Mouse (Mus musculus) hindbrain, postnatal 0 days (tissue): ENCODE measurements around the gene Akap1. TPM values are rescaled to one million over a fixed set of nuclear protein-coding genes. Genes with fewer than 3 reads are reported as not detected.

Source experiments
- ATAC-seq: fragments of 200-750 bp; cut with Nextera tagmentation; 2 replicates; pipeline ENCODE4 v1.8.0; 2017; ENCODE audit warnings: mild to moderate bottlenecking, moderate TSS enrichment, moderate library complexity
- DNase-seq: peaks from one replicate; pipeline ENCODE4 v3.0.0-alpha.2; 2015; ENCODE audit warnings: low spot score
- H3K27ac ChIP-seq: fragments of 300-500 bp; sonication (generic); 2 replicates; pipeline ENCODE4 v1.5.1; 2014; ENCODE audit warnings: mild to moderate bottlenecking
- H3K27me3 ChIP-seq: fragments of 300-500 bp; sonication (generic); 2 replicates; pipeline ENCODE4 v1.6.1; 2014; ENCODE audit warnings: low read length, mixed read lengths; ENCODE audit not compliant: insufficient read depth
- H3K36me3 ChIP-seq: fragments of 300-500 bp; sonication (generic); 2 replicates; pipeline ENCODE4 v1.6.1; 2014; ENCODE audit warnings: low read length, mixed read lengths; ENCODE audit not compliant: insufficient read depth
- H3K4me1 ChIP-seq: fragments of 300-500 bp; sonication (generic); 2 replicates; pipeline ENCODE4 v1.6.1; 2014; ENCODE audit warnings: antibody characterized with exemption, low read length, mixed read lengths; ENCODE audit not compliant: insufficient read depth
- H3K4me2 ChIP-seq: fragments of 300-500 bp; sonication (generic); 2 replicates; pipeline ENCODE4 v1.6.1; 2014; ENCODE audit warnings: low read depth, mild to moderate bottlenecking, low read length, moderate library complexity, mixed read lengths
- H3K4me3 ChIP-seq: fragments of 300-500 bp; sonication (generic); 2 replicates; pipeline ENCODE4 v1.5.1; 2014; ENCODE audit warnings: low read length
- H3K9ac ChIP-seq: fragments of 300-500 bp; sonication (generic); replicated peaks from 2 replicates; pipeline ENCODE4 v1.6.1; 2014; ENCODE audit warnings: mild to moderate bottlenecking, low read length, moderate library complexity, mixed read lengths
- H3K9me3 ChIP-seq: fragments of 300-500 bp; sonication (generic); 2 replicates; pipeline ENCODE4 v1.6.1; 2016; ENCODE audit warnings: low read length, mixed read lengths
- CTCF ChIP-seq: IDR thresholded peaks from 2 replicates; pipeline ENCODE4 v1.5.1; 2016; ENCODE audit warnings: antibody characterized with exemption, control low read depth, low read depth
- WGBS: fragments of 180-500 bp; shearing (Covaris S2); extraction: QIAGEN DNeasy Blood & Tissue Kit; methylation state at CpG from one replicate; pipeline ENCODE4 v1.1.7; 2014; 5-methylcytosine and 5-hydroxymethylcytosine counted together
- polyA plus RNA-seq: library from polyadenylated mRNA; unstranded; fragments of >200 nt; fragmentation: Nextera tagmentation; extraction: Ambion mirVana; gene quantifications from 2 replicates; pipeline ENCODE4 v1.2.1, GENCODE M21; 2015
- total RNA-seq: library from RNA; depleted of rRNA; stranded (reverse); fragments of >200 nt; gene quantifications from 2 replicates; pipeline ENCODE4 v1.2.3, GENCODE M21; 2014

Gene Akap1
- total and polyA plus RNA-seq, 2 experiments from 2014 or later, result 20.8 to 51.5 TPM

GRCm38 (mm10) chr11:88842315-88842975, 21.9 kb downstream of the Akap1 start:
- 95% methylated on average over 13 of the region's 13 CpGs for WGBS
- Histone ChIP-seq H3K4me3 (no peak overlapping the region), H3K27me3 (no peaks in the 10 kb centered on the region), H3K9ac (no peak overlapping the region), H3K9me3 (no peaks in the 10 kb centered on the region), H3K36me3 (peaks cover 14% of the 10 kb centered on the region; the same call in 1 of the 2 replicates), H3K4me2 (no peak overlapping the region), H3K27ac (no peak overlapping the region), H3K4me1 (no peaks in the 10 kb centered on the region)
- no peak for TF ChIP-seq CTCF
- no peak for ATAC-seq
- no peak for DNase-seq

- H3K4me1 ChIP-seq, result no peaks in the 10 kb centered on the region
- H3K9me3 ChIP-seq, result no peaks in the 10 kb centered on the region
- H3K27ac ChIP-seq, result no peak overlapping the region
- DNase-seq (no peak), ATAC-seq (no peak)
- 70% methylated on average over 6 of the region's 6 CpGs for WGBS
- no peaks in the 10 kb centered on the region for H3K27me3 ChIP-seq
- peaks cover 22% of the 10 kb centered on the region for H3K36me3 ChIP-seq
- no peak overlapping the region for H3K4me3 ChIP-seq
- no peak overlapping the region for H3K4me2 ChIP-seq
- TF ChIP-seq CTCF, result no peak
- H3K9ac ChIP-seq, result no peak overlapping the region
These were observed 23.0 kb downstream of the Akap1 start for GRCm38 (mm10) chr11:88841406-88841805.

- no peaks in the 10 kb centered on the region for H3K4me1 ChIP-seq
- no peaks in the 10 kb centered on the region for H3K27me3 ChIP-seq
- no peak overlapping the region for H3K27ac ChIP-seq
- no peak overlapping the region for H3K9ac ChIP-seq
- no peak for ATAC-seq
- H3K4me2 ChIP-seq, result no peak overlapping the region
- TF ChIP-seq CTCF, result no peak
- 81% methylated on average over 10 of the region's 10 CpGs for WGBS
- H3K9me3 ChIP-seq, result no peaks in the 10 kb centered on the region
- H3K4me3 ChIP-seq, result no peak overlapping the region
- H3K36me3 ChIP-seq, result peaks cover 22% of the 10 kb centered on the region
- no peak for DNase-seq
These were observed 23.5 kb downstream of the Akap1 start for GRCm38 (mm10) chr11:88840724-88841350.

- Histone ChIP-seq H3K9ac (no peak overlapping the region), H3K4me2 (no peak overlapping the region), H3K9me3 (no peaks in the 10 kb centered on the region), H3K27ac (no peak overlapping the region), H3K27me3 (no peaks in the 10 kb centered on the region), H3K4me3 (no peak overlapping the region), H3K36me3 (peaks cover 19% of the 10 kb centered on the region), H3K4me1 (no peaks in the 10 kb centered on the region)
- TF ChIP-seq CTCF, result no peak
- 71% methylated on average over 8 of the region's 8 CpGs for WGBS
- ATAC-seq (no peak), DNase-seq (no peak)
These were observed 24.1 kb downstream of the Akap1 start for GRCm38 (mm10) chr11:88840292-88840691.

- Histone ChIP-seq H3K9me3 (no peaks in the 10 kb centered on the region), H3K4me3 (no peak overlapping the region), H3K36me3 (peaks cover 15% of the 10 kb centered on the region), H3K27ac (no peak overlapping the region), H3K4me1 (no peaks in the 10 kb centered on the region), H3K9ac (no peak overlapping the region), H3K4me2 (no peak overlapping the region), H3K27me3 (no peaks in the 10 kb centered on the region)
- ATAC-seq, result no peak
- DNase-seq, result no peak
- whole genome bisulfite sequencing, result 89% methylated on average over 6 of the region's 6 CpGs
- TF ChIP-seq CTCF, result no peak
These were observed 25.0 kb downstream of the Akap1 start for GRCm38 (mm10) chr11:88839379-88839778.

GRCm38 (mm10) chr11:88838630-88839029, 25.8 kb downstream of the Akap1 start:
- DNase-seq (no peak), ATAC-seq (no peak)
- no peak overlapping the region for H3K4me3 ChIP-seq
- WGBS, result 93% methylated on average over 13 of the region's 13 CpGs
- H3K27me3 ChIP-seq, result no peaks in the 10 kb centered on the region
- H3K27ac ChIP-seq, result no peak overlapping the region
- H3K4me2 ChIP-seq, result no peak overlapping the region
- no peaks in the 10 kb centered on the region for H3K4me1 ChIP-seq
- H3K36me3 ChIP-seq, result peaks cover 18% of the 10 kb centered on the region
- TF ChIP-seq CTCF, result no peak
- no peak overlapping the region for H3K9ac ChIP-seq
- H3K9me3 ChIP-seq, result no peaks in the 10 kb centered on the region

- Histone ChIP-seq H3K9me3 (no peaks in the 10 kb centered on the region), H3K36me3 (peaks cover 31% of the 10 kb centered on the region), H3K9ac (no peak overlapping the region), H3K4me2 (no peak overlapping the region), H3K27me3 (no peaks in the 10 kb centered on the region), H3K27ac (no peak overlapping the region), H3K4me1 (no peaks in the 10 kb centered on the region), H3K4me3 (no peak overlapping the region)
- DNase-seq, result no peak
- 83% methylated on average over 11 of the region's 11 CpGs for WGBS
- no peak for TF ChIP-seq CTCF
- no peak for ATAC-seq
These were observed 29.8 kb downstream of the Akap1 start for GRCm38 (mm10) chr11:88834606-88835005.
